Mouse (Mus musculus): Measurements from ENCODE around the gene Rnf157. TPM values are rescaled to one million over a fixed set of nuclear protein-coding genes. Genes with fewer than 3 reads are reported as not detected.

The Rnf157 gene
- total and polyA plus RNA-seq, 3 experiments = 8.7 to 39.3 (median 10.9) TPM

- TF ChIP-seq MAFK (IDR thresholded peaks at IDR 0.05; ENCODE audit: insufficient replicate concordance, low read length) (peak; percentile 63; the same call in 1 of the 2 replicates), CHD2 (IDR thresholded peaks at IDR 0.05; ENCODE audit: low read length) (peak; percentile 74), SIN3A (IDR thresholded peaks at IDR 0.05; ENCODE audit: low read length) (peak; percentile 97), RCOR1 (conservative IDR thresholded peaks at IDR 0.05; ENCODE audit: low read depth, low read length) (peak; percentile 90), HCFC1 (IDR thresholded peaks at IDR 0.05; ENCODE audit: low read depth, low read length) (peak; percentile 56; the same call in 1 of the 2 replicates), EP300 (IDR thresholded peaks at IDR 0.05; ENCODE audit: low read length) (peak; percentile 91), UBTF (IDR thresholded peaks at IDR 0.05; ENCODE audit: low read depth, low read length) (no peak; the same call in 1 of the 2 replicates), BHLHE40 (IDR thresholded peaks at IDR 0.05; ENCODE audit: low read depth, low read length) (peak; percentile 95), MAX (IDR thresholded peaks at IDR 0.05; ENCODE audit: low read length) (peak; percentile 93), JUND (conservative IDR thresholded peaks at IDR 0.05; ENCODE audit: low read depth, low read length) (peak; percentile 98), MXI1 (IDR thresholded peaks at IDR 0.05; ENCODE audit: low read depth, low read length) (peak; percentile 91), KAT2A (IDR thresholded peaks at IDR 0.05; ENCODE audit: insufficient replicate concordance, low read length) (0 out of 2 replicates have a peak, but pooled peaks have one; percentile 64), ZMIZ1 (IDR thresholded peaks at IDR 0.05; ENCODE audit: low read depth, low read length) (peak; percentile 90; the same call in 1 of the 2 replicates), GABPA (IDR thresholded peaks at IDR 0.05; ENCODE audit: insufficient replicate concordance, low read depth, low read length) (no peak), USF2 (conservative IDR thresholded peaks at IDR 0.05; ENCODE audit: low read depth, low read length) (no peak), JUN (IDR thresholded peaks at IDR 0.05; ENCODE audit: insufficient read depth, low read depth, low read length) (peak; percentile 96; the same call in 1 of the 2 replicates), ZNF384 (IDR thresholded peaks at IDR 0.05; ENCODE audit: low read depth, low read length) (peak; percentile 96), POLR2A (IDR thresholded peaks at IDR 0.05; ENCODE audit: low read depth, low read length) (peak; percentile 75), NELFE (IDR thresholded peaks at IDR 0.05; ENCODE audit: low read depth, low read length) (peak; percentile 85)
These were observed 11.2 kb upstream of the Rnf157 start (continued) for GRCm38 (mm10) chr11:116423782-116424620.

DNA sequence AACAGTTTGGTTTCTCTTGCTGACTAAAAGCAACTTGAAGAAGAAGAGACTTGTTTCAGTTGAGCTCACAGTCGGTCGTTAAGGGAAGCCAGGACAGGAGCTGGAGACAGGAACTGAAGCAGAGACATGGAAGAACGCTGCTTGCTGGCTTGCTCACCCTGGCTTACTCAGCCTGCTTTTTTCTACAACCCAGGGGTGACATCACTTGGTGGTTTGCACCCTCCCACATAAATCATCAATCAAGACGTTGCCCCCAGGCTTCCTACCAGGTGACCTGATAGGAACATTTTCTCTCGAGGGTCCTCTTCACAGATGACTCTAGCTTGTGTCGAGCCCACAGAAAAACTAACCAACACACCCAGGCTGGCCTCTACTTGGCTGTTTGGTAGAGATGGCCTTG, 10.4 kb upstream of the Rnf157 start:
- Histone ChIP-seq H3K4me3 (replicated peaks in 1 of 3; ENCODE audit: low read depth in 2 of 3, low read length in 2 of 3, poor library complexity in 1 of 3) (peak overlapping the region; percentile 12 to 44 (median 13)), H3K9ac (ENCODE audit: insufficient read depth, low read depth) (peak overlapping the region; percentile 72), H3K9me3 (replicated peaks; ENCODE audit: low read length) (no peaks in the 10 kb centered on the region), H3K27me3 (replicated peaks) (no peaks in the 10 kb centered on the region), H3K4me1 (ENCODE audit: control insufficient read depth in 1 of 2, insufficient read depth in 2 of 2) (peaks cover 29 to 86% of the 10 kb centered on the region in 2 experiments), H3K79me2 (replicated peaks; ENCODE audit: control insufficient read depth, extremely low read depth, insufficient read depth, poor library complexity, severe bottlenecking) (peaks cover 22% of the 10 kb centered on the region), H3K36me3 (replicated peaks in 1 of 2; ENCODE audit: control insufficient read depth in 1 of 2, insufficient read depth in 1 of 2, low read length in 1 of 2) (peaks cover 0 to 3% of the 10 kb centered on the region in 2 experiments), H3K4me2 (ENCODE audit: insufficient read depth, low read depth, poor library complexity, severe bottlenecking) (peak overlapping the region; percentile 55), H3K27ac (ENCODE audit: insufficient read depth, low read depth) (peak overlapping the region; percentile 97)
- in situ Hi-C loops (cut with MboI; ENCODE audit: low pct_ligation_motif_present, low pct_unique_long_range_greater_than_20kb, low sequenced_read_pairs) = loop anchor here (25.0 kb wide), 1 partner anchor 786 kb away; the partner anchor contains the start of gene Slc25a19
- DNase-seq (ENCODE audit: extremely low read depth) = peak; percentile 71
- dilution Hi-C loops (cut with MboI; ENCODE audit: extremely low pct_ligation_motif_present, extremely low pct_unique_long_range_greater_than_20kb, low sequenced_read_pairs) = no loop called here
- TF ChIP-seq BHLHE40 (IDR thresholded peaks at IDR 0.05; ENCODE audit: low read depth, low read length) = no peak
- TF ChIP-seq USF2 (conservative IDR thresholded peaks at IDR 0.05; ENCODE audit: low read depth, low read length) = no peak
- no peak for TF ChIP-seq RAD21 (IDR thresholded peaks at IDR 0.05; ENCODE audit: low read depth, low read length)
- 0 out of 2 replicates have a peak, but pooled peaks have one; percentile 1 for TF ChIP-seq NRF1 (IDR thresholded peaks at IDR 0.05; ENCODE audit: low read depth, low read length)
- no peak for TF ChIP-seq TCF12 (IDR thresholded peaks at IDR 0.05; ENCODE audit: low read depth, low read length)
- no peak for TF ChIP-seq PAX5 (IDR thresholded peaks at IDR 0.05; ENCODE audit: low read length)
- TF ChIP-seq RCOR1 (conservative IDR thresholded peaks at IDR 0.05; ENCODE audit: low read depth, low read length) = 0 out of 2 replicates have a peak, but pooled peaks have one; percentile 8
- TF ChIP-seq EP300 (IDR thresholded peaks at IDR 0.05; ENCODE audit: low read length) = 0 out of 2 replicates have a peak, but pooled peaks have one; percentile 33
- no peak for TF ChIP-seq NELFE (IDR thresholded peaks at IDR 0.05; ENCODE audit: low read depth, low read length)
- no peak for TF ChIP-seq MEF2A (IDR thresholded peaks at IDR 0.05; ENCODE audit: borderline replicate concordance, low read depth, low read length)
- no peak for TF ChIP-seq MXI1 (IDR thresholded peaks at IDR 0.05; ENCODE audit: low read depth, low read length)
- TF ChIP-seq GABPA (IDR thresholded peaks at IDR 0.05; ENCODE audit: insufficient replicate concordance, low read depth, low read length) = no peak
- no peak for TF ChIP-seq E2F4 (IDR thresholded peaks at IDR 0.05; ENCODE audit: insufficient replicate concordance, low read depth, low read length)
- peak; percentile 13; the same call in 1 of the 2 replicates for TF ChIP-seq JUN (IDR thresholded peaks at IDR 0.05; ENCODE audit: insufficient read depth, low read depth, low read length)
- no peak for TF ChIP-seq UBTF (IDR thresholded peaks at IDR 0.05; ENCODE audit: low read depth, low read length)
- TF ChIP-seq MAFK (IDR thresholded peaks at IDR 0.05; ENCODE audit: insufficient replicate concordance, low read length) = no peak
- peak; percentile 32; the same call in 1 of the 2 replicates for TF ChIP-seq ZKSCAN1 (IDR thresholded peaks at IDR 0.05; ENCODE audit: borderline replicate concordance, low read depth, low read length)
- TF ChIP-seq CTCF (conservative IDR thresholded peaks at IDR 0.05 in 1 of 2, IDR thresholded peaks at IDR 0.05 in 1 of 2; ENCODE audit: low read depth in 2 of 2, low read length in 2 of 2) = no peak
- TF ChIP-seq SIN3A (IDR thresholded peaks at IDR 0.05; ENCODE audit: low read length) = no peak
- TF ChIP-seq MYC (IDR thresholded peaks at IDR 0.05; ENCODE audit: low read depth, low read length) = no peak
- 0 out of 2 replicates have a peak, but pooled peaks have one; percentile 2 for TF ChIP-seq HCFC1 (IDR thresholded peaks at IDR 0.05; ENCODE audit: low read depth, low read length)
- TF ChIP-seq ZNF384 (IDR thresholded peaks at IDR 0.05; ENCODE audit: low read depth, low read length) = peak; percentile 61
- TF ChIP-seq MAZ (IDR thresholded peaks at IDR 0.05; ENCODE audit: low read depth, low read length) = no peak
- TF ChIP-seq JUND (conservative IDR thresholded peaks at IDR 0.05; ENCODE audit: low read depth, low read length) = no peak
- no peak for TF ChIP-seq IRF4 (IDR thresholded peaks at IDR 0.05; ENCODE audit: low read depth, low read length)
- no peak for TF ChIP-seq TBP (conservative IDR thresholded peaks at IDR 0.05; ENCODE audit: low read depth, low read length)
- no peak for TF ChIP-seq KAT2A (IDR thresholded peaks at IDR 0.05; ENCODE audit: insufficient replicate concordance, low read length)

All from CH12.LX (cell line).